Mouse (Mus musculus): ENCODE measurements around the gene Gphb5. TPM values are rescaled to one million over a fixed set of nuclear protein-coding genes. Genes with fewer than 3 reads are reported as not detected.

The Gphb5 gene
- total and polyA plus RNA-seq, 2 experiments from 2014 or later: not detected

- H3K36me3 ChIP-seq (ENCODE audit: insufficient read depth): no peaks in the 10 kb centered on the region
- ATAC-seq (no peak), DNase-seq (no peak)
- no peaks in the 10 kb centered on the region for H3K27me3 ChIP-seq (ENCODE audit: insufficient read depth, low read length)
- no peaks in the 10 kb centered on the region for H3K9me3 ChIP-seq (ENCODE audit: low read length)
- 71% methylated on average over 6 of the region's 6 CpGs for WGBS
- H3K4me3 ChIP-seq (ENCODE audit: low read depth, low read length): no peak overlapping the region
- no peak overlapping the region for H3K4me2 ChIP-seq (ENCODE audit: low read depth)
- no peaks in the 10 kb centered on the region; the same call in 1 of the 2 replicates for H3K4me1 ChIP-seq (ENCODE audit: insufficient read depth)
- H3K9ac ChIP-seq: no peak overlapping the region
- no peak for TF ChIP-seq CTCF (IDR thresholded peaks at IDR 0.05; ENCODE audit: low read depth)
- no peak overlapping the region for H3K27ac ChIP-seq (ENCODE audit: low read depth, low read length)
Observed at GRCm38 (mm10) chr12:75428719-75429118, 12.1 kb upstream of the Gphb5 start.

GRCm38 (mm10) chr12:75425882-75426281, 9.3 kb upstream of the Gphb5 start:
- 88% methylated on average over 7 of the region's 7 CpGs for WGBS
- Histone ChIP-seq H3K4me3 (ENCODE audit: low read depth, low read length) (no peak overlapping the region), H3K27ac (ENCODE audit: low read depth, low read length) (no peak overlapping the region), H3K27me3 (ENCODE audit: insufficient read depth, low read length) (no peaks in the 10 kb centered on the region), H3K9ac (no peak overlapping the region), H3K4me1 (ENCODE audit: insufficient read depth) (no peaks in the 10 kb centered on the region; the same call in 1 of the 2 replicates), H3K36me3 (ENCODE audit: insufficient read depth) (no peaks in the 10 kb centered on the region), H3K4me2 (ENCODE audit: low read depth) (no peak overlapping the region), H3K9me3 (ENCODE audit: low read length) (no peaks in the 10 kb centered on the region)
- DNase-seq (no peak), ATAC-seq (no peak)
- TF ChIP-seq CTCF (IDR thresholded peaks at IDR 0.05; ENCODE audit: low read depth): no peak

- Histone ChIP-seq H3K4me3 (ENCODE audit: low read depth, low read length) (no peak overlapping the region), H3K36me3 (ENCODE audit: insufficient read depth) (no peaks in the 10 kb centered on the region), H3K27me3 (ENCODE audit: insufficient read depth, low read length) (no peaks in the 10 kb centered on the region), H3K4me1 (ENCODE audit: insufficient read depth) (no peaks in the 10 kb centered on the region; the same call in 1 of the 2 replicates), H3K4me2 (ENCODE audit: low read depth) (no peak overlapping the region), H3K9me3 (ENCODE audit: low read length) (no peaks in the 10 kb centered on the region), H3K9ac (no peak overlapping the region), H3K27ac (ENCODE audit: low read depth, low read length) (no peak overlapping the region)
- ATAC-seq: no peak
- no peak for DNase-seq
- no peak for TF ChIP-seq CTCF (IDR thresholded peaks at IDR 0.05; ENCODE audit: low read depth)
- 91% methylated on average over 4 of the region's 4 CpGs for WGBS
Observed at GRCm38 (mm10) chr12:75424817-75425216, 8.2 kb upstream of the Gphb5 start.

GRCm38 (mm10) chr12:75424359-75424758, 7.8 kb upstream of the Gphb5 start:
- H3K9me3 ChIP-seq (ENCODE audit: low read length): no peaks in the 10 kb centered on the region
- WGBS: 57% methylated on average over 7 of the region's 7 CpGs
- peak; percentile 76 for ATAC-seq
- H3K4me1 ChIP-seq (ENCODE audit: insufficient read depth): no peaks in the 10 kb centered on the region; the same call in 1 of the 2 replicates
- peak; percentile 41 for DNase-seq
- no peaks in the 10 kb centered on the region for H3K36me3 ChIP-seq (ENCODE audit: insufficient read depth)
- no peak overlapping the region for H3K4me3 ChIP-seq (ENCODE audit: low read depth, low read length)
- no peaks in the 10 kb centered on the region for H3K27me3 ChIP-seq (ENCODE audit: insufficient read depth, low read length)
- H3K9ac ChIP-seq: no peak overlapping the region
- no peak overlapping the region for H3K4me2 ChIP-seq (ENCODE audit: low read depth)
- no peak overlapping the region for H3K27ac ChIP-seq (ENCODE audit: low read depth, low read length)
- no peak for TF ChIP-seq CTCF (IDR thresholded peaks at IDR 0.05; ENCODE audit: low read depth)

- Histone ChIP-seq H3K27ac (ENCODE audit: low read depth, low read length) (no peak overlapping the region), H3K4me3 (ENCODE audit: low read depth, low read length) (no peak overlapping the region), H3K36me3 (ENCODE audit: insufficient read depth) (no peaks in the 10 kb centered on the region), H3K4me1 (ENCODE audit: insufficient read depth) (no peaks in the 10 kb centered on the region), H3K27me3 (ENCODE audit: insufficient read depth, low read length) (no peaks in the 10 kb centered on the region), H3K9me3 (ENCODE audit: low read length) (no peaks in the 10 kb centered on the region), H3K4me2 (ENCODE audit: low read depth) (no peak overlapping the region), H3K9ac (no peak overlapping the region)
- 74% methylated on average over 6 of the region's 6 CpGs for WGBS
- no peak for DNase-seq
- no peak for ATAC-seq
- TF ChIP-seq CTCF (IDR thresholded peaks at IDR 0.05; ENCODE audit: low read depth): no peak
Observed at GRCm38 (mm10) chr12:75414991-75415390, 1.6 kb downstream of the Gphb5 start.

GRCm38 (mm10) chr12:75412964-75413363, 3.6 kb downstream of the Gphb5 start:
- no peak for ATAC-seq
- Histone ChIP-seq H3K4me1 (ENCODE audit: insufficient read depth) (no peaks in the 10 kb centered on the region), H3K27ac (ENCODE audit: low read depth, low read length) (no peak overlapping the region), H3K36me3 (ENCODE audit: insufficient read depth) (no peaks in the 10 kb centered on the region), H3K4me3 (ENCODE audit: low read depth, low read length) (no peak overlapping the region), H3K4me2 (ENCODE audit: low read depth) (no peak overlapping the region), H3K9me3 (ENCODE audit: low read length) (no peaks in the 10 kb centered on the region), H3K27me3 (ENCODE audit: insufficient read depth, low read length) (no peaks in the 10 kb centered on the region), H3K9ac (no peak overlapping the region)
- WGBS: 86% methylated on average over 9 of the region's 9 CpGs
- no peak for DNase-seq
- TF ChIP-seq CTCF (IDR thresholded peaks at IDR 0.05; ENCODE audit: low read depth): no peak

GRCm38 (mm10) chr12:75397077-75397476, 19.5 kb downstream of the Gphb5 start:
- Histone ChIP-seq H3K4me2 (ENCODE audit: low read depth) (no peak overlapping the region), H3K27me3 (ENCODE audit: insufficient read depth, low read length) (no peaks in the 10 kb centered on the region), H3K9ac (no peak overlapping the region), H3K4me1 (ENCODE audit: insufficient read depth) (no peaks in the 10 kb centered on the region), H3K4me3 (ENCODE audit: low read depth, low read length) (no peak overlapping the region), H3K9me3 (ENCODE audit: low read length) (no peaks in the 10 kb centered on the region), H3K27ac (ENCODE audit: low read depth, low read length) (no peak overlapping the region), H3K36me3 (ENCODE audit: insufficient read depth) (no peaks in the 10 kb centered on the region)
- ATAC-seq (peak; percentile 40; the same call in 1 of the 2 replicates), DNase-seq (peak; percentile 53)
- TF ChIP-seq CTCF (IDR thresholded peaks at IDR 0.05; ENCODE audit: low read depth): no peak
- WGBS: 26% methylated on average over 7 of the region's 7 CpGs
